26 mouse cellular contexts compared by ENCODE assay signal in the genomic region with DNA sequence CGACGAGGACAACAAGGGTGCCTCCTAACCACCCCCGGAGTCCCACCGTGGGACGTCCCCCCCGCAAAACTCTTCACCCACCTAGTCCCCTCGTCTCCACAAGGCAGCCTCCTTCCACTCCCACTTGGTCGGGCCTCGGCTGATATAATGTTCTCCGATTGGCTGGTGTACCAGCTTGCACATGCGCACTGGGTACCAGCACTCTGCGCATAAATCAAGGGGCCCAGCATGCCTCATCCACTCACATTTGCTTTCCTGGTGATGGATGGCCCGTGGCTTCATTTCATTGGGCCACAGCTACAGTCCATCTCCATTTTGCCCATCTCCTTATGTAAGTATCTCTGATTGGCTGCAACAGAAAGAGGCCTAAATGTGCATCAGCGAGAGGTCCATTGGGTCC. TPM values are rescaled to one million over a fixed set of nuclear protein-coding genes. Genes with fewer than 3 reads are reported as not detected.
"Had no signal": no experiment of that assay in that cellular context is flagged by ENCODE, and none has a peak within 500 bp of the region (broad histone marks: within the 10 kb centered on the region; RNA-seq: fewer than 3 reads in every experiment).

A gene (minus strand): TSS at position 121 of the 400 bp plus-strand sequence.

RNA-seq across cellular contexts. Expression of the gene that starts here (rescaled TPM):
- total RNA-seq: gastrocnemius, adult 8-10 months; gastrocnemius, postnatal 36 days; heart, adult 2 months; heart, postnatal 14 days; heart, postnatal 36 days; hematopoietic stem cell, adult 5-6 weeks; hindbrain, postnatal 0 days; layer of hippocampus, adult 18-20 months; layer of hippocampus, postnatal 14 days; layer of hippocampus, postnatal 36 days; left cerebral cortex, adult 18-20 months; left cerebral cortex, adult 8-10 months; left cerebral cortex, postnatal 10 days; left cerebral cortex, postnatal 25 days; left cerebral cortex, postnatal 4 days; liver, adult 2 months had no signal
- polyA plus RNA-seq: heart, adult 2 months; heart, embryonic 11.5 days; heart, embryonic 13.5 days; heart, embryonic 15.5 days; heart, postnatal 0 days; intestine, embryonic 14.5 days; intestine, embryonic 16.5 days; kidney, adult 2 months; kidney, embryonic 15.5 days; large intestine, adult 2 months; liver, adult 2 months; liver, embryonic 12.5 days had no signal
